Mouse (Mus musculus): ENCODE data around the gene Svopl.

- TF ChIP-seq EP300 (IDR thresholded peaks at IDR 0.05; ENCODE audit: insufficient read depth, low read depth, low read length) (no peak), CTCF (IDR thresholded peaks at IDR 0.05; ENCODE audit: low read depth, low read length) (no peak)
Observed at GRCm38 (mm10) chr6:38094701-38095100, 47.9 kb upstream of the Svopl start.

Data from ES-Bruce4 (cell line).